Mouse (Mus musculus) erythroblast, embryonic 14.5 days (primary cell): ENCODE results near the gene Cdk2ap1. TPM values are rescaled to one million over a fixed set of nuclear protein-coding genes. Genes with fewer than 3 reads are reported as not detected.

ENCODE experiments used
- H3K27me3 ChIP-seq: 2 replicates; pipeline ENCODE4 v1.6.1; 2012; ENCODE audit warnings: inconsistent platforms; ENCODE audit not compliant: control insufficient read depth
- H3K36me3 ChIP-seq: 2 replicates; pipeline ENCODE4 v1.6.1; 2012; ENCODE audit warnings: mild to moderate bottlenecking, inconsistent platforms; ENCODE audit not compliant: control insufficient read depth
- H3K4me1 ChIP-seq: 2 replicates; pipeline ENCODE4 v1.6.1; 2012; ENCODE audit warnings: inconsistent platforms; ENCODE audit not compliant: control insufficient read depth
- H3K4me3 ChIP-seq: replicated peaks from 2 replicates; pipeline ENCODE3; 2012; ENCODE audit warnings: moderate library complexity, mild to moderate bottlenecking, inconsistent platforms
- H3K9me3 ChIP-seq: 2 replicates; pipeline ENCODE4 v1.6.1; 2012; ENCODE audit warnings: low read length, inconsistent platforms, mixed read lengths; ENCODE audit not compliant: control insufficient read depth
- GATA1 ChIP-seq: IDR thresholded peaks from 2 replicates; pipeline ENCODE4 v1.6.1; 2012; ENCODE audit warnings: low read length, inconsistent platforms, mixed read lengths
- TAL1 ChIP-seq: IDR thresholded peaks from 3 replicates; pipeline ENCODE4 v1.6.1; 2012; ENCODE audit warnings: low read length, inconsistent platforms, mixed read lengths
- polyA plus RNA-seq: library from polyadenylated mRNA; stranded (reverse); fragments of >175 nt; gene quantifications from 2 replicates; pipeline ENCODE4 v1.2.3, GENCODE M21; 2012

Cdk2ap1 gene
- polyA plus RNA-seq, 1 experiment: 16.1 TPM

- Histone ChIP-seq H3K9me3 (no peaks in the 10 kb centered on the region), H3K4me3 (no peak overlapping the region), H3K27me3 (no peaks in the 10 kb centered on the region), H3K4me1 (no peaks in the 10 kb centered on the region; the same call in none of the 2 replicates), H3K36me3 (peaks cover 12% of the 10 kb centered on the region)
- TF ChIP-seq GATA1: no peak
- TF ChIP-seq TAL1: no peak
Measured at GRCm38 (mm10) chr5:124337909-124338308, 25.0 kb downstream of the Cdk2ap1 start.

GRCm38 (mm10) chr5:124337103-124337502 is 25.8 kb downstream of the Cdk2ap1 start:
- H3K36me3 ChIP-seq: peaks cover 12% of the 10 kb centered on the region
- H3K9me3 ChIP-seq: no peaks in the 10 kb centered on the region
- H3K4me3 ChIP-seq: no peak overlapping the region
- TF ChIP-seq GATA1 (no peak), TAL1 (no peak)
- no peaks in the 10 kb centered on the region; the same call in none of the 2 replicates for H3K4me1 ChIP-seq
- no peaks in the 10 kb centered on the region for H3K27me3 ChIP-seq

- TF ChIP-seq TAL1 (no peak), GATA1 (no peak)
- no peaks in the 10 kb centered on the region for H3K27me3 ChIP-seq
- H3K36me3 ChIP-seq: peaks cover 8% of the 10 kb centered on the region
- peaks cover 4% of the 10 kb centered on the region for H3K4me1 ChIP-seq
- no peaks in the 10 kb centered on the region for H3K9me3 ChIP-seq
- no peak overlapping the region for H3K4me3 ChIP-seq
Measured at GRCm38 (mm10) chr5:124334392-124334791, 28.5 kb downstream of the Cdk2ap1 start.

- Histone ChIP-seq H3K36me3 (peaks cover 1% of the 10 kb centered on the region), H3K27me3 (no peaks in the 10 kb centered on the region), H3K4me1 (peaks cover 33% of the 10 kb centered on the region), H3K9me3 (no peaks in the 10 kb centered on the region), H3K4me3 (no peak overlapping the region)
- TF ChIP-seq TAL1 (no peak), GATA1 (no peak)
Measured at GRCm38 (mm10) chr5:124330086-124330485, 32.8 kb downstream of the Cdk2ap1 start.

GRCm38 (mm10) chr5:124327510-124328364 is 35.1 kb downstream of the Cdk2ap1 start, which contains the start of the genes Mphosph9 and 2810006K23Rik:
Gene Mphosph9, minus strand, starts transcription at chr5:124327972.
Gene 2810006K23Rik, plus strand, starts transcription at chr5:124328089.
- Histone ChIP-seq H3K27me3 (no peaks in the 10 kb centered on the region), H3K4me1 (peaks cover 34% of the 10 kb centered on the region), H3K4me3 (peak within 1 kb of the TSS; percentile 72), H3K9me3 (no peaks in the 10 kb centered on the region), H3K36me3 (peaks cover 19% of the 10 kb centered on the region)
- TF ChIP-seq TAL1 (no peak), GATA1 (no peak)

GRCm38 (mm10) chr5:124326829-124327228 is 36.1 kb downstream of the Cdk2ap1 start:
- H3K4me1 ChIP-seq: peaks cover 34% of the 10 kb centered on the region
- peaks cover 26% of the 10 kb centered on the region for H3K36me3 ChIP-seq
- TF ChIP-seq GATA1 (no peak), TAL1 (no peak)
- H3K4me3 ChIP-seq: peak overlapping the region; percentile 72
- H3K9me3 ChIP-seq: no peaks in the 10 kb centered on the region
- no peaks in the 10 kb centered on the region for H3K27me3 ChIP-seq

- Histone ChIP-seq H3K27me3 (no peaks in the 10 kb centered on the region), H3K9me3 (peaks cover 2% of the 10 kb centered on the region; the same call in 1 of the 2 replicates), H3K4me1 (peaks cover 15% of the 10 kb centered on the region), H3K36me3 (peaks cover 88% of the 10 kb centered on the region), H3K4me3 (no peak overlapping the region)
- no peak for TF ChIP-seq GATA1
- TF ChIP-seq TAL1: 0 out of 3 replicates have a peak, but pooled peaks have one; percentile 15
Measured at GRCm38 (mm10) chr5:124317648-124318047, 45.2 kb downstream of the Cdk2ap1 start.

- no peak for TF ChIP-seq GATA1
- TF ChIP-seq TAL1: no peak
- Histone ChIP-seq H3K9me3 (peaks cover 9% of the 10 kb centered on the region), H3K36me3 (peaks cover 90% of the 10 kb centered on the region)
Measured at GRCm38 (mm10) chr5:124315941-124316340, 46.9 kb downstream of the Cdk2ap1 start.

GRCm38 (mm10) chr5:124315498-124315897 is 47.4 kb downstream of the Cdk2ap1 start:
- peaks cover 90% of the 10 kb centered on the region for H3K36me3 ChIP-seq
- TF ChIP-seq TAL1: no peak
- no peak for TF ChIP-seq GATA1
- H3K4me1 ChIP-seq: peaks cover 15% of the 10 kb centered on the region
- H3K4me3 ChIP-seq: no peak overlapping the region
- no peaks in the 10 kb centered on the region for H3K27me3 ChIP-seq
- H3K9me3 ChIP-seq: peaks cover 9% of the 10 kb centered on the region

More at GRCm38 (mm10) chr5:124315941-124316340, 46.9 kb downstream of the Cdk2ap1 start:
- no peak overlapping the region for H3K4me3 ChIP-seq
- no peaks in the 10 kb centered on the region for H3K27me3 ChIP-seq
- peaks cover 15% of the 10 kb centered on the region for H3K4me1 ChIP-seq
